Mouse (Mus musculus): Measurements from ENCODE around the gene Mrpl28.
"Not testable (repeated sequence)": the region's sequence is repeated elsewhere in the genome, so short reads cannot be mapped to it uniquely, and the experiment has no call there.

The Mrpl28 gene

GRCm38 (mm10) chr17:26162736-26163135, 39.4 kb downstream of the Mrpl28 start:
- no peak for ATAC-seq (ENCODE audit: insufficient number of reproducible peaks, low FRiP score, low TSS enrichment)

- ATAC-seq (ENCODE audit: insufficient number of reproducible peaks, low FRiP score, low TSS enrichment), result no peak
Observed at GRCm38 (mm10) chr17:26168039-26168438, 44.7 kb downstream of the Mrpl28 start.

GRCm38 (mm10) chr17:26175248-26175647, 51.9 kb downstream of the Mrpl28 start:
- ATAC-seq (ENCODE audit: insufficient number of reproducible peaks, low FRiP score, low TSS enrichment), result not testable (repeated sequence)
